Mouse (Mus musculus) testis, postnatal 14 days (tissue): ENCODE measurements around the gene Ank3.

Source experiments
- DNase-seq: peaks from one replicate; pipeline ENCODE4 v3.0.0; 2021; ENCODE audit warnings: low spot score

Ank3 gene

DNA sequence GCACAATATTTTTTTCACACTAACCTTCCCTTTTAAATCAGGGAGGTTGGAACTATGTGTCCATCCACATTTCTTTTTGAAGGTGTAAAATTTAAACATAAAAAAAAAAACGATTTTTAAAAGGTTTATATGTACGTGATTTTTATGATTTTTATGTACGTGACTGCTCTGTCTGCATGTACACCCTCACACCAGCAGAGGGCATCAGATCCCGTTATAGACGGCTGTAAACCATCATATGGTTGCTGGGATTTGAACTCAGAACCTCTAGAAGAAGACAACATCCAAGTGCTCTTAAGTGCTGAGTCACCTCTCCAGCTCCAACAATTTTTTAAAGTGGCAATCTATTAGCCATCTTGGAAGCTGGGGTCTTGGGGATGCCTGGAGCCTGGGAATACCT, 605.5 kb downstream of the Ank3 start:
- no peak for DNase-seq

GRCm38 (mm10) chr10:70004831-70005230, 606.3 kb downstream of the Ank3 start:
- peak; percentile 71 for DNase-seq

DNA sequence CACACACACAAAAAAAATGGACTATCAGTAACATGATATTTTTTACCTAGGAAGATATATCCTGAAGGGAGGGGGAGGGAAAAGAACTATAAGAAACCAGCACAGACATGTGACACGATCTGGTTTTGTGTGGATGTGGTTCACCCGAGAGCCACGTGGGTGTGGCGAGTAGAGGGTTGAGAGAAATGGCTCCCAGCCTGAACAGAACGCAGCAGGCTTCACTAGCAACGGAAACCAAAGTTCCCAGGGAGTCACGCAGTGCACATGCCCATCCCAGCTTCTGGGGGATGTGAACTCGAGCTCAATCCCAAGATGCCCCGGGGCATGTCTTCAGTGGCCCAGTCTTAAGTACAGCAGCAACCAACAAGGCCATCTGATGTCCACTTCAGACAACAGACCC, 607.8 kb downstream of the Ank3 start:
- no peak for DNase-seq

- DNase-seq = no peak
These were observed 613.2 kb downstream of the Ank3 start for GRCm38 (mm10) chr10:70011738-70012137.

GRCm38 (mm10) chr10:70013931-70014330, 615.4 kb downstream of the Ank3 start:
- DNase-seq = no peak

DNA sequence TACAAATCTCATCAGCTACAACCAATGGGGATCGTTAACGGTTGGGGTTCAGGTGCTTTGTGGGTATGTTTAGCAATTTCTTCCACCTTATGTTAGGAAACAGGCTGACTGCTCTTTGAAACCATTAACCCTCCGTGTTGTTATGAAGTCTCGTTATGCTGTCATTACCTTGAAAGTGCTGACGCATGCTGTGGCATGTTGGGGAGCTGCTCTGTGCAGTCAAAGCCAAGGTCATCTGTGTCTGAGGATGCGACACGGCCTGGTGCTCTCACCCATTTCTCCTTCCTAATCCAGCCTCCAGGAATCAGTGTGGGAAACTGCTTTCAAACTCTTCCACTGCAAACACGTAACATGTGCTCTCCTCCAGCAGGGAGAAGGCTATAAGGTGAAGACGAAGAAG, 616.6 kb downstream of the Ank3 start:
- no peak for DNase-seq

DNA sequence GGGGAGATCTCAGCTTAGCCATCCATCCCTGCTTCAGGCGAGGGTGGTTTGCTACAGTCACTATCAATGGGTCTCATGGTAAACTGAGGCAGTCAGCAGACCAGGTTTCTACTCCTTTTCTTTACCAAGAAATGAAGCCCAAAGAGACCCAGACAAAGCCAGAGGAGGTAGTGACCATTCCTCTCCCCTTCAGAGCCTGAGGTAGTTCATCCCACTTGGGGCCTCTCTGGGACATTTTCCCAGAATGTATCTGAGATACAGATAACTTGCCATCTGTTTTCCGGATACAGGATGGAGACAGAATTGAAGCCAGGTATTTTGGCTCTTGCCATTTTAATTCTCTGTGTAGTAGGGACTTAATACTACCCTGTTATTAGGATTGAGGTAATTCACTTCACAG, 620.1 kb downstream of the Ank3 start:
- no peak for DNase-seq

GRCm38 (mm10) chr10:70021667-70022066, 623.1 kb downstream of the Ank3 start:
- no peak for DNase-seq

DNA sequence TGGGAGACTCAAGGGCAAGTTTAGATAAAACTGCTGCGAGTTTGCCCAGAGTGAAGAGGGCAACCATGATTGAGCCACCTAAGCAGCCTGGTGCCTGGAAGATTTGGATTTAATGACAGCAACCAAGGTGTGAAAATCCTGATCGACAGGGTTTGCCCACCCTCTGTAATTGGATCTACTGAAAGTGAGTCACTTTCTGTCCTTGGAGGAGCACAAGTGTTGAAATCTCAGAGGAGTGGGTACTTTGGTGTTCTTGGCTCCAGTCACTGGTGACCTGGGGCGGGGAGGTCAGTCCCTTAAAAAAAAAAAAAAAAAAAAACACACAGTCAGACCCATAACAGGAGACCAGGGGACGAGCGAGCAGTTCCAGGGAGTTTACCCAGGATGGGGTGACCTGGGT, 624.0 kb downstream of the Ank3 start:
- no peak for DNase-seq

DNA sequence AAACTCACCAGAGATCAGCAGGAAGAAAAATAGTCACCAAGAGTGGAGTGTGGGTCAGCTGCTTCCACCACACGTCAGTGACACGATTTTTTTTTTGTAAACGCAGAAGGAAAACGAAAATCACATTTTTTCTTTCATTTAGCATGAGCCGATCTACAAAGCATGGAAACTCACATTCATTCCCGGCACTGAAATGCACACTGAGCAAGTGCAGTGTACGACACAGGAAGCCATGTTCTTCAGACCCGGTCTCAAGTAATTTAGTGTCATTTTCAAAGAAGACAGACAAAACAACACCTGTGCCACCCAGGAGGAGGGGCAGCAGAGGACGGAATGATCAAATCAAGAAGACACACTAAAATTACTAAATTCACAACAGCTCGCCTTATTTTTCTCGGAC, 625.3 kb downstream of the Ank3 start:
- no peak for DNase-seq

GRCm38 (mm10) chr10:70031942-70032341, 633.4 kb downstream of the Ank3 start:
- DNase-seq = no peak

DNA sequence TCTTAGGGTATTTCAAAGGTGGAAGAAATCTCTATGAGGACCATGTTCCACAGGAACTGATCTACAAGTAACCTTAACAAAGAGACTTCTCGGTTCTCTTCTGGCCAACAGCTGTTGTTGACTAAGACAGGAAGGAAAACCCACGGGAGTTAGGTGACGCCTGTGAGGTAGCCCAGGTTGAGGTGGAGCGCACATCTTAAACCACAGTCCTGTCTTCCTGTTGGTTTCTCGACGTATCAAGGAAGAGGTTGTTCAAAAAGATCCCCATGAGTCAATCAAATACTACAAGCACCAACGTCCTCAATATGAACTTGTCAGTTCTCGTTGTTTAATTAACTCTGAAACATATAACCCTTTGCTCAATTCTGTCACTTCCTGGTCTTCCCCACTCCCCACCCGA, 634.4 kb downstream of the Ank3 start:
- no peak for DNase-seq

DNA sequence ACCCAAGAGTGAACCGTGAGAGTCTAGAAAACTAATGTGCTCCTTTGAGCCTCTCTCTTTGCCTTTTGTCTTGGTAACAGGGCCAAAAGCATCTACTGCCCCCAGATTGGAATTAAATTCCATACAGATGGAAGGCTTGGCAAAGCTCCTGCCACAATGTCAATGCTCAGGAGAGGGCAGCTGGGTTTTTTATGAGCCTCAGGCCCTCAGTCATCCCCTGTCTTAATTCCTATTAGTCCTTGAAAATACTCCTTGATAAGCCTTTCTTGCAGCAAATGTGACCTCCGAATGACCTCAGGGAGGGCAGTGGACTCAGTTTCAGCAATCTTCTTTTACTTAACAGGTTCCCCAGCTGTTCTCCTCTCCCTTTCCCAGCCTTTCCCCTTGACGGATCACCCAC, 635.3 kb downstream of the Ank3 start:
- DNase-seq = no peak

GRCm38 (mm10) chr10:70039871-70040291, 641.3 kb downstream of the Ank3 start:
- no peak for DNase-seq

DNA sequence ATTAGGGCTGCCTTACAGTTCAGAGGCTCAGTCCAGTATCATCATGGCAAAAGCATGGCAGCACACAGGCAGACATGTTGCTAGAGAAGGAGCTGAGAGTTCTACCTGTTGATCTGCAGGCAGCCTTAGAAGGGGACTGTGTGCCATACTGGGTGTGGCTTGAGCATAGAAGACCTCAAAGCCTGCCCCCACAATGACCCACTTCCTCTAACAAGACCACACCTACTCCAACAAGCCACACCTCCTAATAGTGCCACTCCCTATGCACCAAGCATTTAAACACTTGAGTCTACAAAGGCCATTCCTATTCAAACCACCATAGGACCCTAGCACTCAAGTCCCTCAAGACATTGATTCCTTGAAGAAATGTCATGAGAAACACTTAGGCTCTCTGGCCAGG, 643.0 kb downstream of the Ank3 start:
- no peak for DNase-seq

DNA sequence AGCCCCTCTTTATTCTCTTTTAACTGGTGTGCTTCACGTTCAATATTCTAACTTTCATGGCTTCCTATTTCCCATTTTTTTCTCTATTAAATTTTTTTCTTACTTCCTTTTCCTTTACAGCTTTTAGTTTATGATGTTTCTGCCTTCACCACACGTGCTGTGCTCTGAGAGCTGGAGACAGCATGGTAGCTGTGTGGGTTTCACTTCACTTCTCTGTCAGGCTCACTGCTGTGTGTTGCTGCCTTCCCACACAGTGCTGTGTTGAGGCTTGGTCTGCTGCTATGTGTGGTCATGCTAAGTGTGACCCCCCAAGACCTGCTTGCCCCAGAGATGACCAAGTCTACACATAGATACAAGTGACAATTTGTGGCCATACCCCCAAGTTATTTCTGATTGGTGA, 647.1 kb downstream of the Ank3 start:
- no peak for DNase-seq

DNA sequence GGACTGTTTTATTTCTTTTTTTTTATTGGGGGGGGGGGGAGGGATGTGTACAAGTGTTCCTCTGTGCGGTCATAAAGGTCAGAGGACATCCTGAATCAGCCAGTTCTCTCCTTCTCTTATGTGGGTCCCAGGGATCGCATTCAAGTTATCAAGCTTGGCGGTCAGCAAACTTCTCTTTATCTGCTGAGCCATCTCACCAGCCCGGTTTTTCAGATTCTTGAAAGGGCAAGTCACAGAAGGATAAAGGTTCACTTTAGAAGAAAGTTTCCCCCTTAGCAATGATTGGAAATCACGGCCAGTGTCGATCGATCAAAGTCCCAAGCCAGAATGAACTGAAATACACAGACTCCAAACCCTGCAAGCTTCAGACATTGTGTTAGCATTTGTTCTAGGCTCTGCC, 651.2 kb downstream of the Ank3 start:
- DNase-seq = no peak

GRCm38 (mm10) chr10:70055291-70055690, 656.7 kb downstream of the Ank3 start:
- no peak for DNase-seq

DNA sequence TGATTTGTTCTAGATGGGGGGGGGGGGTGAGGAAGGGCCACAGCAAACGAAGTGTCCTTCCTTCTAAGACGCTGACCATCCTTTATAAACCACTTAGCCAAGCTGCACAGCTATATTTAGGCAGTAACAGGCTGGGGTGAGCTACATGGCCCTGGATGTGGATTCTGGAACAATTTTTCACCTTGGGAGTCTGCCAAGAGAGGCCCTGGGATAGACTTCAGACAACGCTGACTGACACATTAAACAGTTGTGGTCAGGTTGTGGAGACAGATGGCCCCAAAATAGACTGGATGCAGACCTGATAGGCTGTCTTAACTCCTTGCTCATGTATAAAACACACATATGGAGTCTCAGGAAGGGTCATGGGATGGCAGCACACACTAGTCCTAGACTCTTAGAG, 658.5 kb downstream of the Ank3 start:
- no peak for DNase-seq

DNA sequence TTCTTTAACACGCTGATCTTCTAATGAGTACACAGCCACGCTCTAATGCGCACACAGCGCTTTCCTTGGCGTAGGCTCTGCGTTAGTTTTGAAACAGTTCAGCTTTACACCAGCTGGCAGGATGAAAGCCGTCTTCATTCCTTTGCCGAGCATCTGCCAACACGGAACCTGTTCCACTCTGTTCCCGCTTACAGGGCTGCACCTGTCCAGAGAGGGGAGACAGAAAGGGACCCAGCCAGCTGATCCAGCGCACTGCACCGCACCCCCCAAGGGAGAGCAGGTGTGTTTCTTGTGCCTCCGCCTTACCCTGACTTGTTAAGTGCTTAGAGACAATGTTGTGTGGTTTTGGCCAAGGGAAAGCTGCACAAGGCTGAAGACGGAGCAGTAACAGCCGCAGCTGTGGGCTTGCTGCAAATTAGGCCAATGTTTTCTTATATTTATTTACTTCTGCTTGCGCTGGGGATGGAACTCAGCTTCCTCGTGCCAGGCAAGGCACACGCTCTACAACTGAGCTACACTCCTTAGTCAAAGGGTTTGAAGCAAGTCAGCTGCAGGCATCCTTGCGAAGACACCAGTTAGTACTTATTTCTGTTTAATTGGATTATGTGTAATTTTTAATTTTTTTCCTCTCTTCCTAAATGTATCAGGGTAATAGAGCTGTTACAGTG, 661.6 kb downstream of the Ank3 start:
- DNase-seq = peak; percentile 63

GRCm38 (mm10) chr10:70060689-70061081, 662.1 kb downstream of the Ank3 start:
- peak; percentile 24 for DNase-seq

GRCm38 (mm10) chr10:70063881-70064555, 665.4 kb downstream of the Ank3 start:
- DNase-seq = no peak

- no peak for DNase-seq
These were observed 666.6 kb downstream of the Ank3 start for GRCm38 (mm10) chr10:70065191-70065590.
